Mouse (Mus musculus): ENCODE results near the gene Tmem107. TPM values are rescaled to one million over a fixed set of nuclear protein-coding genes. Genes with fewer than 3 reads are reported as not detected.

The Tmem107 gene
- total and polyA plus RNA-seq, 2 experiments from 2014 or later: 41.7 to 45.6 TPM

DNA sequence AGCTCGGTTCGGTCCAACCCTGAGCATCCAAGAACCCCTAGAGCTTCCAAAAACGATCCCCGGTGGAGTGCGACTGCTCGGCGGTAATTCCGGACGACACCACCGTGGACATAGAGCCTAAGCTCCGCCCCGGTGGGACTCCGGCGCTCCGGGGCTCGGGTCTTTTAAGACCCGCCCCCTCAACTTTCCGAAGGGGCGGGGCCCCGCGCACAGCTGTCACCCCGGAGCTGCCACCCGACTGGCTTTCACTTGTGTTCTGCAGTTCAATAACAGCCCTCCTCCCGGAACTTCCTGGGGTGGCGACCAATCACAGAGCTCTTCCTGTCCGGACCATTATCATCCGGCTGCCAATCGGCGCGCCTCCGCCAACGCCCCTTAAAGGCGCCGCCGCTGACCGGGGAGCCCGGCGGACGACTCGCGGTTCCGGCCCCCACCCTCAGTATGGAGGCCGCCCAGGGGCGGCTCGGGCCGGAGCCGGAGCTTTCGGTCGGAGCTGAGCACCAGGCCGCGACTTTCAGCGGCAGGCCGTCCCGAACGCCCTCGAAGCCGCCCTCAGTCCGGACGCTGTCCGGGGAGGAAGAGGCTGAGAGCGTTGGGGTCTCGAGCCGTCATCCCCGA lies 11.1 kb upstream of the Tmem107 start, which contains the start of gene Borcs6:
Borcs6 (plus strand) TSS at position 361 of the 618 bp plus-strand sequence.
- peak; percentile 96 for ATAC-seq
- 1% methylated on average over 64 of the region's 64 CpGs for WGBS
- peaks cover 12% of the 10 kb centered on the region for H3K4me1 ChIP-seq (ENCODE audit: insufficient read depth)
- H3K36me3 ChIP-seq (ENCODE audit: insufficient read depth): no peaks in the 10 kb centered on the region
- peak within 1 kb of the TSS; percentile 94 for H3K27ac ChIP-seq (ENCODE audit: low read depth, low read length)
- peak within 1 kb of the TSS; percentile 85 for H3K4me2 ChIP-seq (ENCODE audit: low read depth)
- no peaks in the 10 kb centered on the region for H3K9me3 ChIP-seq (ENCODE audit: low read length)
- peak within 1 kb of the TSS; percentile 88 for H3K9ac ChIP-seq
- no peaks in the 10 kb centered on the region for H3K27me3 ChIP-seq (ENCODE audit: insufficient read depth, low read length)
- peak within 1 kb of the TSS; percentile 88 for H3K4me3 ChIP-seq (ENCODE audit: low read depth, low read length)
- DNase-seq: peak; percentile 97
- TF ChIP-seq CTCF (IDR thresholded peaks at IDR 0.05; ENCODE audit: low read depth): no peak

- ATAC-seq: peak; percentile 26
- peak; percentile 65 for DNase-seq
Observed at GRCm38 (mm10) chr11:69059975-69060411, 10.6 kb upstream of the Tmem107 start.

DNA sequence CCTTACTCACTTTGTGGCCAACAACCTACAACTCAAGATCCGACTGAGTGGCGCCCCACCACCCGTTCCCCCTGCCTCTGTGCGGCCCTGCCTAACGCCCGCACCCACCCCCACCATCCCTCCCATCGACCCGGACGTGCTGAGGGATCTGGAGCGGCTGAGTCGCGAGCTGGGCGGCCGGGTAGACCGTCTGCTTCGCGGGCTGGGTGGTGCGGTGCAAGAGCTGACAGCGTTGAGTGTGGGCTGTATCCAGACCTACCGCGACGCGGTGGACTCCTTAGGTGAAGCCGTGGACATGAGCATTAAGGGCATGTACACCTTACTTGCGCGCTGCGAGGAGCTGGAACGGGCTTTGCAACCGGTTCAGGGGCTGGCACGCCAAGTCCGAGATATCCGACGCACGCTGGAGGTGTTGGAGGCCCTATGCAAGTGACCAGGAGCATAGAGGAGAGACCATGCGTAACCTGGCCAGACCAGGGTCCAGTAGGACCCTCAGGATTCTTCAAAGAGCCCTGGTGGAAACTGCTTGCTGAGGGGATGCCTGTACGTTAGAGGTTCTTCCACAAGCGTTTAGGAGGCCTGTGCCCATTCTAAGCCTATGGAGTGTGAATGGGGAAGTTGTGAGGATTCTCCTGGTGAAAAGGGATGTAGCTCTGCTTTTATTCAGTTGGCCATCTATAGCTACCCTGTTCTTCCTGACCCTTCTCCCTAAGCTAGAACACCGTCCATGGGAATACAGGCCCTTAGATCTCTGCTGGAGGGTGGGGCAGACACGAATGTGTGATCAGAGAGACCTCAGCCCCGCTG lies 10.0 kb upstream of the Tmem107 start:
- H3K36me3 ChIP-seq (ENCODE audit: insufficient read depth): no peaks in the 10 kb centered on the region
- no peaks in the 10 kb centered on the region for H3K27me3 ChIP-seq (ENCODE audit: insufficient read depth, low read length)
- peak overlapping the region; percentile 88 for H3K9ac ChIP-seq
- WGBS: 4% methylated on average over 40 of the region's 40 CpGs
- H3K4me2 ChIP-seq (ENCODE audit: low read depth): peak overlapping the region; percentile 85
- no peaks in the 10 kb centered on the region for H3K9me3 ChIP-seq (ENCODE audit: low read length)
- H3K27ac ChIP-seq (ENCODE audit: low read depth, low read length): peak overlapping the region; percentile 94
- TF ChIP-seq CTCF (IDR thresholded peaks at IDR 0.05; ENCODE audit: low read depth): no peak
- peak overlapping the region; percentile 88 for H3K4me3 ChIP-seq (ENCODE audit: low read depth, low read length)
- DNase-seq (no peak), ATAC-seq (no peak)
- H3K4me1 ChIP-seq (ENCODE audit: insufficient read depth): peaks cover 12% of the 10 kb centered on the region

More at GRCm38 (mm10) chr11:69059975-69060411, 10.6 kb upstream of the Tmem107 start:
- no peaks in the 10 kb centered on the region for H3K27me3 ChIP-seq (ENCODE audit: insufficient read depth, low read length)
- H3K36me3 ChIP-seq (ENCODE audit: insufficient read depth): no peaks in the 10 kb centered on the region
- peaks cover 12% of the 10 kb centered on the region for H3K4me1 ChIP-seq (ENCODE audit: insufficient read depth)
- peak overlapping the region; percentile 88 for H3K9ac ChIP-seq
- H3K9me3 ChIP-seq (ENCODE audit: low read length): no peaks in the 10 kb centered on the region
- WGBS: under 1% methylated on average over 47 of the region's 49 CpGs
- no peak for TF ChIP-seq CTCF (IDR thresholded peaks at IDR 0.05; ENCODE audit: low read depth)
- peak overlapping the region; percentile 94 for H3K27ac ChIP-seq (ENCODE audit: low read depth, low read length)
- H3K4me2 ChIP-seq (ENCODE audit: low read depth): peak overlapping the region; percentile 85
- peak overlapping the region; percentile 88 for H3K4me3 ChIP-seq (ENCODE audit: low read depth, low read length)

GRCm38 (mm10) chr11:69061255-69061912 lies 9.2 kb upstream of the Tmem107 start:
- no peaks in the 10 kb centered on the region for H3K36me3 ChIP-seq (ENCODE audit: insufficient read depth)
- no peak for TF ChIP-seq CTCF (IDR thresholded peaks at IDR 0.05; ENCODE audit: low read depth)
- 11% methylated on average over 17 of the region's 17 CpGs for WGBS
- peak overlapping the region; percentile 85 for H3K4me2 ChIP-seq (ENCODE audit: low read depth)
- H3K27ac ChIP-seq (ENCODE audit: low read depth, low read length): no peak overlapping the region; the same call in 1 of the 2 replicates
- H3K9ac ChIP-seq: peak overlapping the region; percentile 88
- DNase-seq: no peak
- peaks cover 12% of the 10 kb centered on the region for H3K4me1 ChIP-seq (ENCODE audit: insufficient read depth)
- H3K27me3 ChIP-seq (ENCODE audit: insufficient read depth, low read length): no peaks in the 10 kb centered on the region
- peak overlapping the region; percentile 88 for H3K4me3 ChIP-seq (ENCODE audit: low read depth, low read length)
- H3K9me3 ChIP-seq (ENCODE audit: low read length): no peaks in the 10 kb centered on the region
- ATAC-seq: no peak

DNA sequence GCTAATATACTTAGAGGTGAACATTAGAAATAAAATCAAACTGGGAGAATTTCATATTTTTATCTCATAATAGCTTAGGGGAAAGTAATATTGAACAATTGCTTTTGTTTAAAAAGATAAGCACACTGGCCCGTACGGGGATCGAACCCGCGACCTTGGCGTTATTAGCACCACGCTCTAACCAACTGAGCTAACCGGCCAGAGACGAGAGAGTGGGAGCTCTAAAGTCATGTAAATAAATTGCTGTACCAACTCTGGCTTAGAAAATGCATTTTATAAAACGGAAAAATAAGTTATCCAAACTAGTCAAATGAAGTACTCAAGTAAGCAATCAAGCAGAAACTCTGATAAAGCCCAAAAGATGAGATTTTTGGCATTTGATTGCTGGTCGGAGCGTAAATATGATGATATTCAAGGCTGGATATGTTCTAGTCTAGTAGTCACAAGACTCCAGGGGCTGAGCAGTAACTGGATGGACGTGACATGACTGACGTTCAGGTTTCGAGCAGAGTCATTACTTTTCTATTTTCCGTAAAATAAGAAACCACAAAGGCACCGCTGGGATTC lies 8.3 kb upstream of the Tmem107 start:
- under 1% methylated on average over 17 of the region's 17 CpGs for WGBS
- Histone ChIP-seq H3K9me3 (ENCODE audit: low read length) (no peaks in the 10 kb centered on the region), H3K36me3 (ENCODE audit: insufficient read depth) (no peaks in the 10 kb centered on the region), H3K4me1 (ENCODE audit: insufficient read depth) (peaks cover 12% of the 10 kb centered on the region), H3K27ac (ENCODE audit: low read depth, low read length) (peak overlapping the region; percentile 77; the same call in 1 of the 2 replicates), H3K4me2 (ENCODE audit: low read depth) (peak overlapping the region; percentile 85), H3K4me3 (ENCODE audit: low read depth, low read length) (peak overlapping the region; percentile 69), H3K9ac (no peak overlapping the region), H3K27me3 (ENCODE audit: insufficient read depth, low read length) (no peaks in the 10 kb centered on the region)
- DNase-seq: peak; percentile 86
- TF ChIP-seq CTCF (IDR thresholded peaks at IDR 0.05; ENCODE audit: low read depth): no peak
- ATAC-seq: no peak

DNA sequence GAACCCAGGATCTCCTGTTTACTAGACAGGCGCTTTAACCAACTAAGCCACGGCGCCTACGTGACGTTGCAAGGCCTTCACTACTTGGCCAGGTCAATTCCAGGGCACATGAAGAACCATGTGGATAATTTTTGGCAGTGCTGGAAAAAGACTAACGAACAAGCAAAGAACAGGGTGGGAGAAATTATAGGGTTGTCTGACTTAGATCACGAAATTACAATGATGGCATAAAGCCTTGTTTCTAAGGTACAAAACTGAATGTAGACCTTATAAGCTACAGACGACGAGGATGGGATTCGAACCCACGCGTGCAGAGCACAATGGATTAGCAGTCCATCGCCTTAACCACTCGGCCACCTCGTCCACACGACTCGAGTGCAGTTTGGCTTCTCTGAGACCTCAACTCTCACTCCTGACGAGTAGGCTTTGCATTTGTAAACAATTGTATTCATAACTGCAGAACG lies 7.8 kb upstream of the Tmem107 start:
- Histone ChIP-seq H3K27ac (ENCODE audit: low read depth, low read length) (peak overlapping the region; percentile 77), H3K9me3 (ENCODE audit: low read length) (no peaks in the 10 kb centered on the region), H3K4me2 (ENCODE audit: low read depth) (peak overlapping the region; percentile 85), H3K4me1 (ENCODE audit: insufficient read depth) (peaks cover 12% of the 10 kb centered on the region), H3K36me3 (ENCODE audit: insufficient read depth) (no peaks in the 10 kb centered on the region), H3K27me3 (ENCODE audit: insufficient read depth, low read length) (no peaks in the 10 kb centered on the region), H3K9ac (peak overlapping the region; percentile 49), H3K4me3 (ENCODE audit: low read depth, low read length) (peak overlapping the region; percentile 69)
- peak; percentile 97 for DNase-seq
- WGBS: under 1% methylated on average over 19 of the region's 19 CpGs
- no peak for TF ChIP-seq CTCF (IDR thresholded peaks at IDR 0.05; ENCODE audit: low read depth)
- peak; percentile 30; the same call in 1 of the 2 replicates for ATAC-seq
